Mouse (Mus musculus): ENCODE data around the gene Uhrf1bp1l.

- TF ChIP-seq CTCF (IDR thresholded peaks at IDR 0.05; ENCODE audit: low read depth, low read length), result no peak
- TF ChIP-seq POLR2A (IDR thresholded peaks at IDR 0.05; ENCODE audit: borderline replicate concordance, low read depth, low read length), result no peak
These were observed 74.4 kb downstream of the Uhrf1bp1l start for GRCm38 (mm10) chr10:89819146-89819545.
